Mouse (Mus musculus) CD4-positive helper T cell, adult 2 months (primary cell): ENCODE data around the gene Zfp513.

ENCODE experiments used
- DNase-seq: peaks from one replicate; pipeline ENCODE4 v3.0.0-alpha.2; 2012; ENCODE audit warnings: low read depth, missing footprints, low spot score

Gene Zfp513

DNA sequence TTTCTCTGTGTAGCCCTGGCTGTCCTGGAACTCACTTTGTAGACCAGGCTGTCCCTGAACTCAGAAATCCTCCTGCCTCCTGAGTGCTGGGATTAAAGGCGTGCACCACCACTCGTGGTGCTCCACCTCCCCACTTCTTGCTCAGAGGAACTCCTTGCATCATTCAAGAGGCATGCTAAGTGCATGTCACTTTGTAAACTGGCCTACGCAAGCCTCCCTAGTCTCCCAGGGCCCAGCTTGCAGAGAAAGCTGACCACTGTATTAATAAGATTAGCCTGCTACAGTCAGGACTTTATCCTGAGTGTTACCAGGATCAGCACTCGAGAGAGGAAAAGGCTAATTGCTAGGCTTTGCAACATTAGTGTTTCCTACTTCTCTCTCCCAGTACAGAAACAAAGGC lies 33.5 kb downstream of the Zfp513 start:
- no peak for DNase-seq

DNA sequence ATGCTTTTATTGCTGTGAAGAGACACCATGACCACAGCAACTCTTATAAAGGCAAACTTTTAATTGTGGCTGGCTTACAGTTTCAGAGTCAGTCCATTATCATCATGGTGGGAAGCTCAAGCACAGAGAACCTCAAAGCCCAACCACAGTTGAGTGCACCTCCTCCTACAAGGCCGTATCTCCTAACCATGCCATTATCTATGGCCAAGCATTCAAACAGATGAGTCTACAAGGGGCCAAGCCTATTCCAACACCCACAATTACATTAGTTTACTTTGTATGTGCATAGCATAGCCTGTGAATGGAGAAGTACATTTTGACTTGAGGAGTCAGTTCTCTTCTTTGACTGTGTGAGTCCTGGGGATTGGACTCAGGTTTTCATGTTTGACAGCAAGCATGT lies 37.2 kb downstream of the Zfp513 start:
- no peak for DNase-seq

DNA sequence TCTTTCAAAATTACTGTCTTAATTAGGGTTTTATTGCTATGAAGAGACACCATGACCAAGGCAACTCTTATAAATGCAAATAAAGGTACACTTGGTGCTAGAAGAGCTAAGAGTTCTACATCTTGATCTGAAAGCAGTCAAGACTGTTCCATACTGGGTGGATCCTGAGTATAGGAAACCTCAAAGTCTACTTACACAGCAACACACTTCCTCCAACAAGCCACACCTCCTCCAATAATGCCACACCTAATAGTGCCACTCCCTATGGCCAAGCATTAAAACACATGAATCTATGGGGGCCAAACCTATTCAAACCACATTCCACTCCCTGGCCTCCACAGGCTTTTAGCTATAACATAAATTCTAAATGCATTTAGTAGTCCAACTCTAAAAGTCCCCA lies 39.6 kb downstream of the Zfp513 start:
- no peak for DNase-seq

- peak; percentile 82 for DNase-seq
Observed at GRCm38 (mm10) chr5:31154152-31154553, 48.0 kb downstream of the Zfp513 start, which contains the start of gene Mpv17. TSS of gene Mpv17 (minus strand) at chr5:31154251.

- no peak for DNase-seq
Observed at GRCm38 (mm10) chr5:31153516-31154151, 48.5 kb downstream of the Zfp513 start.

- no peak for DNase-seq
Observed at GRCm38 (mm10) chr5:31151746-31152145, 50.4 kb downstream of the Zfp513 start.

GRCm38 (mm10) chr5:31149781-31150180 lies 52.3 kb downstream of the Zfp513 start:
- no peak for DNase-seq
